Mouse (Mus musculus): ENCODE measurements at regions not wholly inside any gene's neighbourhood (a gene's known extent, or its start where the extent isn't known, plus 50 kb on each side); places are given as distances from the start of the nearest gene placed in this dataset.

DNA sequence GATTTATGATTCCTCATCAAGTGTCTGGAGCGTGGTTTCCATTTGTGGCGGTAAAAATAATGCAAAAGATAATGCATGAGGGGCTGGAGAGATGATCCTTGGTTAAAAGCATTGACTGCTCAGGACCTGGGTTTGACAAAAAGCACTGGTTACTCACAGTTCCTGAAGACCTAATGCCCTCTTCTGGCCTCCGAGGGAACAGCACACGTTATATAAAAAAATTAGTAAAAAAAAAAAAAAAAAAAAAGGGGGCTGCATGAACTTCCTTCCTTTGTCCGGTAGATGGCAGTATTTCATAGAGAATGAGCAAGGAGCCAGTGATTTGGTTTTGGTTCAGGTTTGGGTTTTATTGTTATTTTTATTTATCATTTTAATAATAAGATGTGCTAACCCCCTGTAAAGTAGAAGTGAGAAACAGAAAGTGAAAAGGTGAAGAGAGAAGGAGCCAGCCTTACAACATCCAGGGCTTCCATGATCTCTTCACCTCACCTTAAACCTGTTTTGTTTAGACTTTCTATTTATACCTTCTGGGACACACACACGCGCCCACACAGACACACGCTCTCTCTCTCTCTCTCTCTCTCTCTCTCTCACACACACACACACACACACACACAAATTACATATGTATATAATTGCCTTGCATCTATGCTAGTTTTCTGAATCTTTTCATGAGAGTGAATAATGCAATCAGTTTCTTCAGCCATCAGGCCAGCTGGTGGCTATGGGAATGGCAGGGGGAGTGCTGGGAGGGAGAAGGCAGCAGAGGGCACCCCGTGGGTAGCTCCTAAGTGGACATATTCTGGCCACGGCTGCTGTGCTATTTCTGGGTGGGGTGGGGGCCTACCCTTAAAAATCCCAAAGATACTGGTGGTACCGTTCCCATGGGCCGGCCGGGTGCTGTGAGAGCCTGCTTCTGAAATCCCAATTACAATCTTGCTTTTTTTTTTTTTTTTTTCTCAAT lies 230.0 kb downstream of the Poteg start:
- 39% methylated on average over 13 of the region's 13 CpGs for WGBS
- Histone ChIP-seq H3K9me3 (no peaks in the 10 kb centered on the region), H3K4me1 (replicated peaks) (peaks cover 5% of the 10 kb centered on the region), H3K9ac (0 out of 2 replicates have a peak overlapping the region, but pooled peaks have one; percentile 26), H3K27ac (replicated peaks) (no peak overlapping the region), H3K27me3 (no peaks in the 10 kb centered on the region), H3K4me3 (no peak overlapping the region), H3K36me3 (no peaks in the 10 kb centered on the region), H3K4me2 (no peak overlapping the region)
- peak; percentile 67; the same call in 1 of the 2 replicates for ATAC-seq (ENCODE audit: low read depth)

DNA sequence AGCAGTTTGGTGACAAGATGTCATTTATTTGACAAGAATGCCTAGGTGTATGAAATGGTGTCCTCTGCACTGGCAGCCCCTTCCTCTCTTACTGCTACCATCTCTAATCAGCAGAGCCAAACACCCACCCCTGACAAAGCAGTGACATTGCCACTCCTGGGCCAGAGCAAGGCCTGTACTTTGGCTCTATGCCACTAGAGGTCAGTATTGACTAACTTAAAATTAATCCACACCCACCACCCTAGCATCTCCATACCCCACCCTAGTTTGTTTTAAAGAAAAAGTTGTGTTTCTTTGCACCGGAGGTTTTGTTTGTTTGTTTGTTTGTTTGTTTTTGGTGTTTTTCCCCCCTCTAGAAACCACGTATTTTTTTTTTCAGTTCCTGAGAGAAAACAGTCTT lies 231.7 kb downstream of the Poteg start:
- no peak overlapping the region for H3K9ac ChIP-seq
- no peak overlapping the region for H3K4me3 ChIP-seq
- H3K27ac ChIP-seq (replicated peaks) = no peak overlapping the region
- H3K9me3 ChIP-seq = no peaks in the 10 kb centered on the region
- no peaks in the 10 kb centered on the region for H3K36me3 ChIP-seq
- ATAC-seq (ENCODE audit: low read depth) = peak; percentile 79; the same call in 1 of the 2 replicates
- WGBS = 11% methylated on average over 2 of the region's 2 CpGs
- H3K4me1 ChIP-seq (replicated peaks) = peaks cover 5% of the 10 kb centered on the region
- no peak overlapping the region for H3K4me2 ChIP-seq
- no peaks in the 10 kb centered on the region for H3K27me3 ChIP-seq

DNA sequence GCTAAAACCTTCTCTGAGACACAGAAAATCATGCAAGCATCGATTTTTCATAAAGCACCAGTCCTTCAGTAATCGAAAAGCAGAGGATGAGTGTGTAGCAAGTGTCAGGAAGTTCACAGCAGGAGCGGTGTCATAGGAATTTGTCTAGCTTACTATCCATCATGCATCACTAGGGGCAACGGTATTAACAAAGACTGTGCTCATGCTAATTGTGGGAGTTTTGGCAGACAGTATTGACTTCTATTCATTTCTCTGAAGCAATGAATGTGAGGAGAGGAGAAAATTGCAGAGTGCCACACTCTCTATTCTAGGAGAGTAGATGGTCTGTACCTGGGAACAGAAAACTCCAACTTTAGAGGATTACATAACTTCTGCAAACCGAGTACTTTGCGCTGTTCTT lies 274.5 kb downstream of the Poteg start:
- 68% methylated on average over 6 of the region's 6 CpGs for WGBS
- no peaks in the 10 kb centered on the region for H3K36me3 ChIP-seq
- no peaks in the 10 kb centered on the region for H3K9me3 ChIP-seq
- ATAC-seq (ENCODE audit: low read depth) = no peak
- H3K4me2 ChIP-seq = no peak overlapping the region
- no peak overlapping the region for H3K4me3 ChIP-seq
- H3K27me3 ChIP-seq = no peaks in the 10 kb centered on the region
- no peak overlapping the region for H3K9ac ChIP-seq
- H3K4me1 ChIP-seq (replicated peaks) = no peaks in the 10 kb centered on the region
- no peak overlapping the region for H3K27ac ChIP-seq (replicated peaks)

DNA sequence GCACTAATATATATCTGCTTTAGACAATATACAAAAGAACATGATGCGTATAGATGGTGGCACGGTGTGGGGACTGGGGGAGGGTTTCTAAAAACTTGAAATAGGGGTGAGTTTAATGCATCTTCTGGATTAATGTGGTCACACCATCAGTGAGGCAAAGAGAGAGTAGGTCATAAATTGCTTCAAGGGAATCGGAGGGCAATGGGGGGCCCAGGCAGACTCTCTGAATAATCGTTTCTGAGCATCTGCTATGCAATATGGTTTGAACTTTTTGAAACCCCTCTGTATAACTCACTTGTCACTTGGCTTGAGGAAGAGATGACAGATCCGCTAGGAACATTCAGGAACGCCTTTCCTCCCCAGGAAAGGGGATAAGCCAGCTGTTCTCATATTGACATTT lies 322.8 kb downstream of the Poteg start:
- 41% methylated on average over 6 of the region's 6 CpGs for WGBS
- Histone ChIP-seq H3K4me2 (no peak overlapping the region), H3K4me1 (replicated peaks) (no peaks in the 10 kb centered on the region; the same call in 1 of the 2 replicates), H3K4me3 (no peak overlapping the region), H3K27me3 (no peaks in the 10 kb centered on the region), H3K9ac (no peak overlapping the region), H3K27ac (replicated peaks) (no peak overlapping the region), H3K36me3 (no peaks in the 10 kb centered on the region), H3K9me3 (no peaks in the 10 kb centered on the region)
- ATAC-seq (ENCODE audit: low read depth) = no peak

DNA sequence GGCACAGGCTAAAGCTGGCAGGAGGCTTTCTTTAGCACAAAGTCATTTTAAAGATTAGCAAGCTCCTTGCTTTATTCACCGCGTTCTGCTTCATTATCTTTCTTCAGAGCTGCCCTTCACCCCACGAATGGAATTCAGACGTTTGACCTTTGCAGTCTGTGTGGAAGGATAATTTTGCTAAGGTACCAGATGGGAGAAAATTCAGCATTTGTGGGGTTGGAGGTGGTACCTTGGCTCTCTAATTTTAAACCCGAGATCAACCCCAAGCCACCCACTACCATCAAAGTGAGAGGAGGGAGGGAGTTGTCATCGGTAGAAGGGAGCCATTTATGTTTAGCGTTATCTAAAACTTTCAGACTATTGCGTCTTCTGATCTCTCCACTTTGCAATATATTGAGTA lies 323.3 kb downstream of the Poteg start:
- Histone ChIP-seq H3K27me3 (no peaks in the 10 kb centered on the region), H3K4me2 (no peak overlapping the region), H3K9ac (no peak overlapping the region), H3K4me1 (replicated peaks) (no peaks in the 10 kb centered on the region; the same call in 1 of the 2 replicates), H3K27ac (replicated peaks) (no peak overlapping the region), H3K9me3 (no peaks in the 10 kb centered on the region), H3K36me3 (no peaks in the 10 kb centered on the region), H3K4me3 (no peak overlapping the region)
- ATAC-seq (ENCODE audit: low read depth) = no peak
- WGBS = 52% methylated on average over 8 of the region's 8 CpGs

DNA sequence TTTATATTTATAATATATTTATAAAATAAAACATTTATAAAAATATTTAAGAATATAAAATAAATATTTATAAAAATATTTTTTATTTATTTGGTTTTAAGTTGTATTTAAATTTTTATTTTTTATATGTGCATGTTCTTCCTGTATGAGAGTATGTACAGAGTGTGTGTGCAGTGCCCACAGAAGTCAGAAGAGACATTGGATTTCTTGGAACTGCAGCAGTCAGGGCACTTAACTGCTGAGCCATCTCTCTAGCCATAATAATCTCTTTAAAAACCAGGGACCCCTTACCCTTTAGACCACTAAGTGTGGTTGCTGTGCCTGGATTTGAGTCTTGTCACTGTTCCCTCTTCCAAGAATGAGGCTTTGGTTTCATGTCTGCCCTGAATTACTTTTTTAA lies 323.8 kb downstream of the Poteg start:
- no peaks in the 10 kb centered on the region for H3K9me3 ChIP-seq
- H3K9ac ChIP-seq = no peak overlapping the region
- no peaks in the 10 kb centered on the region for H3K36me3 ChIP-seq
- no peak overlapping the region for H3K27ac ChIP-seq (replicated peaks)
- H3K27me3 ChIP-seq = no peaks in the 10 kb centered on the region
- H3K4me2 ChIP-seq = no peak overlapping the region
- no peaks in the 10 kb centered on the region; the same call in 1 of the 2 replicates for H3K4me1 ChIP-seq (replicated peaks)
- H3K4me3 ChIP-seq = no peak overlapping the region
- ATAC-seq (ENCODE audit: low read depth) = no peak

DNA sequence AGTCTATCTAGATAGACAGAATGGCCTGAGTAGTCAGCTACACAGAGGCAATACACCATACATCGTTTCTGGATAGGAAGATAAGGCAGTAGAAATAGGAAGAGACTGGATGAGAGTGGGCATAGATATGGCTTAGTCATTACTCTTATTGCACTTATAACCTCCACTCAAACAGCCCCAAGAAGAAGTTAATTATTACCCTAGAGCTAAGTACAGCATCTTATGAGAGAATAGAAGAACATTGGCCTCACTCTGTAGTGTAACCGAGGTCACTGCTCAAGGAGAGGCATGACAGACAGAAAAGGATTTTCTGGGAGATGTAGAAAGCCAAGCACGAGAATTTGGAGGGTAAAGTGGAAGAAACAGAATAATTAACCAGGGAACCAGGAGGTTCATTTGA lies 331.5 kb downstream of the Poteg start:
- H3K4me1 ChIP-seq (replicated peaks) = no peaks in the 10 kb centered on the region
- 80% methylated on average over 3 of the region's 3 CpGs for WGBS
- no peaks in the 10 kb centered on the region for H3K27me3 ChIP-seq
- no peak for ATAC-seq (ENCODE audit: low read depth)
- no peak overlapping the region for H3K9ac ChIP-seq
- no peak overlapping the region for H3K27ac ChIP-seq (replicated peaks)
- no peak overlapping the region for H3K4me2 ChIP-seq
- no peak overlapping the region for H3K4me3 ChIP-seq
- H3K9me3 ChIP-seq = no peaks in the 10 kb centered on the region
- no peaks in the 10 kb centered on the region for H3K36me3 ChIP-seq

Data from neural tube, embryonic 13.5 days (tissue).